Mouse (Mus musculus) erythroid progenitor cell, adult 5-6 weeks (primary cell): ENCODE measurements around the gene Glrx5. TPM values are rescaled to one million over a fixed set of nuclear protein-coding genes. Genes with fewer than 3 reads are reported as not detected.
A peak's percentile ranks its signal among the peaks of the same experiment; 100 is the strongest.

ENCODE experiments used
- ATAC-seq: replicated peaks from 2 replicates; pipeline ENCODE4 v1.8.0; 2016; ENCODE audit warnings: moderate number of reproducible peaks, mild to moderate bottlenecking, moderate TSS enrichment, inconsistent platforms; ENCODE audit not compliant: poor library complexity, low FRiP score, severe bottlenecking
- total RNA-seq, 2 experiments: library from RNA; stranded (forward) in 1 of 2; stranded (reverse) in 1 of 2; fragments of 150-400 nt in 1 of 2; fragments of 186-747, 209-891 nt in 1 of 2; gene quantifications; 2 replicates each; pipeline versions ENCODE4 v1.2.3 to v1.2.4; 2015 to 2017; ENCODE audit warnings: low replicate concordance in 2 of 2

Glrx5 gene
- total RNA-seq, 2 experiments from 2014 or later = 129 to 285 TPM

DNA sequence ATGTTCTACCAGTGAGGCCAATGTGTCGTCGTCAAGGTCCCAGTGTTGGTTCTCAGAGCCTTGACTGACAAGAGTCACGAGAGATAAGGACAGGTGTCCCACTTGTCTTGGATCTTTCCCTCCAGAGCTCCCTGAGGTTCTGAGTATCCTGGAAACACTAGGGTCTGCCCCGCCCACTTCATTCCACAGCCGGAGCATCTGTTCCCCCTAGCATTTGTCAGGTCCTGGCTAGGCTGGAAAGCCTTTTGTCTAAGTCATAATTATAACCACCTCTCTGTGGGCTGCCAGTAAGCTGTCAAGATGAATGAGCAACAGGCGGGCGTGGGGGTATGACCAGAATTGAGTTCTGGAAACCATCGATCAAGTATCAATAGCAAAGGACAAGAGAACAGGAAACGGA is 29.3 kb upstream of the Glrx5 start:
- ATAC-seq = no peak

DNA sequence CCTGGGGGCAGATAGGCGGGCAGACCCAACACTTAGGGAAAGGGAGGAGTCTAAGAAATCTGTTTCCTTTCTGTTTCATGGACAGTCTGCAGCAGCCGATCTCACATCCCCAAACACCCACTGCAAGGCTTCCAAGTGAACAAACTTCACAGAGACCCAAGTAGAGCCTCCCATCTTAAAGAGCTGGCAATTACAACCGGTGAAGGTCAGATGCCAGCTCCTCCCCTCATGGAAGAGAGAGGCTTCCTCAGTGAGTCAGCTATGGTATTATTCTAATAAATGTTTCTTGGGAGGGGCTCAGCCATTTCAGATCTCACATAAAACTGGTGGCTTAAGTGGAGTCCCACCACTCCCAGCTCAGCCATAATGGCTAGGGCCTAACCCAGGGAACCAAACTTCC is 28.8 kb upstream of the Glrx5 start:
- ATAC-seq = no peak

DNA sequence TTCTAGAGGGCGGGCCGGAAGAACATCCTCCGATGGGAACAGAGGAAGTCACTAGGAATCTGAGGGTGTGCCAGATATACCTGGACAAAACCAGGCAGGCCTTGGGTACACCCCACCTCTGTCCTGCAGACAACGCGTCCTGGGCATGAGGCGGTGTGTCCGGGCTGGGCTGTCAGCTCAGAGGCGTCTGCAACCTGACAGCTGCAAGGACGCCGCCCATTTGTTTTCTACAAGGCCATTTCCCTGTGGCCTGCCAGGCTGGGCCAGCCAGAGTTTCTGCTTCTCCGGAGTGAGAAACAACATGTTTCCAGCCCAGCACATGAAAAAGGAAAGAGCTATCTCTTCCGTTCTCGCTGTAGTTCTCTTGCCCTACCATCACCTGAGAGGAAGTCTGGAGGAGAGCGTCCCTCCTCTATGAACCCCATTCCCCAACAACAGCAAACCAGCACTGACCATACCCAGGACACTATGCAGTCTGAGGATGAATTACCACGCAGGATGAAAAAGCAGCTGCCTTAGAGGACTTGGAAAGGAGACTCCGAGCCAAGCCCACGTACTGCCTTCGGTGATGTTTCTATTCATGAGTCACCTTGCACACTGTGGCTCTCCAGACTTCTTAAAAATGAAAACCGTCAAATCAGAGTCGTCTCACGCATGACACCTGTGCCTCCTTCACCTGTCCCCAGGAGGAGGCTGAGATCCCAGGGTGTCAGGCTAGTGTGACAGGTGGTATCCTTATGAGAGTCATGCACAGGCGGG is 27.4 kb upstream of the Glrx5 start:
- ATAC-seq = no peak

DNA sequence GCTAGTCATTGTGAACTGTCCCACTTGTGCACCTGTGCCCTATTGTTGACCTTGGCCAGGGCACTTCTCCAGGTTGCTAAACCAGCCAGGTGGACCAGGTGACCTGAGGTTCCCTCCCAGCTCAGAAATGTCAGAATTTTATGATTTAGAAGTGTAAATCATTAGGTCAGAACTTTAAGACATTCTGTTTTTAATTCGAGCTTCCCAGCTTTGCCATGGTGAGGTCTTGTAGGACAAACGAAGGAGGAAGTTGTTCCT is 26.8 kb upstream of the Glrx5 start:
- no peak for ATAC-seq

DNA sequence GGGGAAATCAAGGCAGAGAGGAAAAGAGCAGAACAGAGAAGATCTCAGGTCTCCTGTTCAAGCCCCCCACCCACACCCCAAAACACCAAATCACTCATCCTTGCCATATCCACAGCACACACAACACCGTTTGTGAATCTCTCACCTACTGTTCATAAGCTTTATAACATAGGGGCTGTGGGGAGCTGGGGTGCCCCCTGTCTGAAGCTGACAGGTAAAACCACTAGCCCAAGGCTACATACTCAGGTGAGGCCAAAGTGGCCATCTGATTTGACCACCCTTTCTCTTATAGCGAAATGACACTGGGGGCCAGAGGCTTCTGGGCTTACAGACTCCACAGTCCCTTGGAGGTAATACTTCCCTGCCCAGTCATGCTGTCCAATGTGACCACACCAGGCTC is 24.3 kb upstream of the Glrx5 start:
- no peak for ATAC-seq

DNA sequence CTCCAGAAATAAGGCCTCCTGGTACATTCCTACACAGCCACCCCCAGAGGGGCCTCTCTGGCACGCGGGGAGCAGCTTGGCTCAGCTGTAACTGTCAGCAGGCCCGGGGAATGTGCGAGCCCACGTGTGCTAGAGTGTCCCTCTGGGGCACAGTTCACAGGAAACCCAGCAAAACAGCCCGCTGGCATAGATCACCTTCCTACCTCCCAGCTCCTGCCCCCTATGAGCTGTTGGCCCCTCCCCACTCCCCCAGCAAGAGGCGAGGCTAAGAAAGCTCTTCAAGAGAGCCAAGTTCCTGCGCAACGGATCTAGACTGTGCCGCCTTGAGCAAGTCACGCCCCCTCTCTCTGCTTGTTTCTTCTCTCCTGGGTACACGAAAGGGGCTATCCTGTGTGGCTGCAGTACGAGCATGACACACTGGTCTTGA is 23.7 kb upstream of the Glrx5 start:
- ATAC-seq = peak; percentile 30

DNA sequence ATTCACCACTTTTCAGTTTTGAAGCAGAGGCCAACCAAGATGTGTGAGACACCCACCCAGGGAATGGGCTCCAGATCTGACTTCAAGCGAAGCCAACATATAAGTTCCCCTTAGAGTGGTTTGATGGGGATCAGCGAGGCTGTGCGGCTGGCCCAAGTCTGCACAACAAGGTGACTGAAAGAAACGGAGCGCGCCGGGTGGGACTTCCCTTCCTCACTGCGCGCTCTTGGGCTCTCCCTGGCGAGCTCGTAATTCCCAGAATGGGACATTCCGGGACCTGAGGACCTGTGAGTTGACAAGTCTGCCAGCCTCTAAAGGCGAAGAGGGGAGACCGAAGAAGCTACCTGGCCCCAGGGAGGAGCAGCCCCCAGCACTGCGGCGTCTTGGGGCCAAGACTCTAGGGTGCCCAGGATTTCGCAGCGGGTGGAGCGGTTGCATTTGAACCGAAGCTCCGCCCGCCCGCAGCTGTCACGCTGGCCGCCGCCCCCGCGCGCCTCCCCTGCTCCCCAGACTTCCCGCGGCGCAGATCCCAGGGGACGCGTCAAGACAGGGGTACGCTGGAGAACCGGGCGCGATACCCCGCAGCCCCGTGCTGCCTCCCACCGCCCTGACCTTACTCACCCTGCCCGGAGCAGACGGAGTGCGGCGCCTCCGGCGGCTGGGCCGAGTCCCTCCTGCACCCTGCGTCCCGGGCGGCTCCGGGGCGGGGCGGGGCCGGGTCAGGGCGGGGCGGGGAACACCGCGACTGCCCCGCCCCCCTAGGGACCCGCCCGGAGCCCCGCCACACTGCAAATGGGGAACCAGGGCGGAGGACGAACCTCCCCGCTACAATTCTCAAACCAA is 22.9 kb upstream of the Glrx5 start, which contains the start of gene Syne3:
Syne3 (minus strand) TSS at position 440 of the 843 bp plus-strand sequence.
- ATAC-seq = peak; percentile 67

DNA sequence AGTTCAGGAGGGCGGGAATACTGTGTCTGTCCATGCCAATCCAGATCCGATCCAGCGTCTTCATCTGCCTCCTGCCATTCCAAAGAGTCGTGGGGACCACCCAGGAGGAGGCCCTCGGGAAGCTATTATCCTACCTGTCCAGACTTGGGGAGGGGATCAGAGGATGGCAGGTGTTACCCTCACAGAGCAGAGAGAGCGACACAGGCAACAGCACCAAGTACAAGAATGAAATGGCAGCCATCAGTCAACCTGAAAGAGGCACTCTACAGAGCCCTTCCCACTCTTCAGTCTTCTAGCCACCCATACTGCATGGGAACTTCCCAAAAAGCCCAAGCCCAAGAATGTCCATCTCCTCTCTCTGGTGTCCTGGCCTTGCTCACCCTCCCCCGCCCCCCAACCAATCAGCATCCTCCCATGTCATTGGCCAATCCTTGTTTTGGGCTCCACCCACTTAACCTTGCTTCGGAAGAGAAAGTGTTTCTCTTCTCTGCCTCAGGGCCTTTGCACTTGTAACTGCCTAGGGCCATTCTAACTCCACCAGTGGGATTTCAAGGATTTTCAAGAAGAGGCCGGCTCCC is 22.2 kb upstream of the Glrx5 start:
- peak; percentile 73 for ATAC-seq

DNA sequence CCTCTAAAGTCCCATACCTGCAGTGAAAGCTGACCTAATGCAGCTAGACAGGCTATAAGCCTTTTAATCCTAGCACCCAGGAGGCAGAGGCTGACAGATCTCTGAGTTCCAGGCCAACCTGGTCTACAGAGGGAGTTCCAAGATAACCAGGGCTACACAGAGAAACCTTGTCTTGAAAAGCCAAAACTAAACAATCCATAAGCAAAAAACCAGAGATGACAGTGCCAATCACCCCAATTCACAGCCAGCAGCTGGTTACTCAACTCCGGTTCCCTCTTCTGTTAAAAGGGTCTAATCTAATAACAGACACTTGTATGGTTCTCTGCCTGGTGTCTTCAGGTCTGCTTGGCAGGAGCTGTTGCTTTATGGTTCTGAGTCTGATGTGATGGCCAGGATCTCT is 20.9 kb upstream of the Glrx5 start:
- no peak for ATAC-seq

DNA sequence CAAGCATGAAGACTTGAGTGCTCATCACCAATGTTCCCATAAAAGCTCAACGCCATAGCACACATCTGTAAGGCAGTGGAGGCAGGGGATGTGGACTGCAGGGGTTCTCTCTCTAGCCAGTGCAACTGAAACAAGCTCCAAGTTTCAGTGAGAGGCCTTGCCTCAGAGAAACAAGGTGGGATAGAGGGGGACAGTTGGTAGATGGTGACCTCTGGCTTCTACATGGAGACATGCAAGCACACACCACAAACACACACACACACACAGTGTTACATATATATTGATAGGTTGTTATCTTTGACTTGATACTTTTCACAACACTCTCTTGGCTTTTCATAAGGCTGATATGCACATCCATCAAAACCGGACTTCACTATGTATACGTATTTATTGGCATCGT is 20.2 kb upstream of the Glrx5 start:
- ATAC-seq = no peak

DNA sequence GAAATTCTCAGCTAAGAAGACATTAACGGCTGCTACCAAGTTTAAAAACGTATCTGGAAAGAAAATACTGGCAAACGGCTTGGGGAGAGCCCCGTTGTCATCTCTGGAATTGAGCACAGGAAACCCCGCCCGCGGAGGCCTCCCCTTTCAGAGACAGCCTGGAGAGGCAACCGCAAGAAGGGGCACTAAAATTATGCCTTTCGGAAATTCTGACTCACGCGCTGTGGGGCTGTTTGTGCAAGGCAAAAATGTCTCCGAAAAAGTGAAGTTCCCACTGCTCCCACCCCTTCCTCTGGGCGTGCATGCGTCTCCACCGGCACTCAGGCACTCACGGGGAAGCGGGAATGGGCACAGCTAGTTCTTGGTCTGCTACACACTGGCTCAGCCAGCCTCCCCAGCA is 19.4 kb upstream of the Glrx5 start:
- no peak for ATAC-seq

DNA sequence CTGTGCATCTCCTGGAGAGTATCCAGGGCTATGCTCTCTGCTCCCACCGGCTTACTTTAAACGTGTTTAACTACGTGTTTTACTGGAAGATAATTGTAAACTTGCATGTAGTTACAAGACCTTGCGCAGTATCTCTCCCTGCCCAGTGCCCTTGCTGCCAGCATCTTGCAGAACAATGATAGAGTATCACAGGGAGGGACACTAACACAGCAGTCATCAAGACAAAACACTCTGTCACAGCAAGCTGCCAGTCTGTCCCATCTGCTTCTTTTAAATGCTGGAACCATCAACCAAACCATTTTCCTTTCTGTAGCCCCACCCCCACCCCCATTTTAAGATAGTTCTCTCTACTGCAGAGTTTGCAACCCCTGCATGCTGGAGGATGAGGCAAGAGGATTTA is 16.3 kb upstream of the Glrx5 start:
- ATAC-seq = no peak

DNA sequence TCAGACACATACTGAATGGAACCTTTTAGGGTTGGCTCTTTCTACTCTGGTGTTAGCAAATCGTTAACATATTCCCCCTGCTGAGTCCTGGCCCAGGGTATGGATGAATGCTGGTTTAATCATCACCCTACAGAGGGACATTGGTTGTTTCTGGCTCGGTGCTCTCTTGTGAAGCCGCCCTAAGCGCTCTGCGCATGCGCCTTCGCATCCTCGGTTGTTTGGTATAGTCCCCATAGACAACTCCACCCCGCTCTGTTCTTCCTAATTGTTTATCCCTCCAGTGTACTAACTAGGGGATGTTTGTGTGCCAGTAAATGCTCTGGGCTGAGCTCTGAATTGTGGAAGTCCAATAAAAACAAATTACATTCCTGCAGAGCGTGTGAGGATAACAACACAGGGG is 15.8 kb upstream of the Glrx5 start:
- no peak for ATAC-seq

DNA sequence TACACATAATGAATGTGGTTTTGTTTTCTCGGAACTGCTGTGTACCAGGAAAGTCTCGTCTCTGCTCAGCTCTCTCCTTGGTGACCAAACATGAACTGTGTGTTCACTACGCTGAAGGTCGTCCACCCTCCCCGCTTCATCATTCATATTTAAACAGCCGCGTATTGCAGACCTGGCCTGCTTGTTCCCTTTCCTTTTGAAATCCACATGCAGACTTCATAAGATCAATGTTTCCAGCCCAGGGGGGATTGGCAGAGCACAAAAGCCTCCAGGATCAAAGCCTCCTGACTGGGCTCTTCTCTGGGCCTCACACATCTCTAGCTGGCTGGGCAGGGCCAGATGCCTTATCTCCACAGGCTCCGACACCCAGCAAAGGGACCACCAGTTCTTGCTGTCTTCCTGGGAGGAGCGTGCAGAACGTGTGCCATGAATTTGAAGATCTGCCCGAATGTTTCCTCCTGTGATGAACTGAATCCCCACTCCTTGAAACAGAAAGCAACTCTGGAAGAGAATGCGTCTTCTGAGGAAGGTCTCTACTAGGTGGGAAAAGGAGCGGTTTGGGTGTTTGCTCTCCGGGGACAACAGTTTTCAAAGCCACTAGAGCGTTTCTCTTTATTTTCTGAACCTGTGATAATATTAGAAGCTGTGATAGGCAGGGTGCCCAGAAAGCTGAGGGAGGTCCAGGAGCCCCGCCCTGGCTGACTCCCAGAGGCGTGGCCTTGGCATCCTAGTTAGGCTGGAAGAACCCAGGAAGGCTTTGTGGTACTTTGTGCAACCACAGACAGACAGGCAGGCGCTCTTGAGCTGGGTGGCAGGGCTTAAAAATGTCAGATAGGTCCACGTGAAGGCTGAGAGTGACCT is 12.9 kb upstream of the Glrx5 start:
- ATAC-seq = peak; percentile 95

DNA sequence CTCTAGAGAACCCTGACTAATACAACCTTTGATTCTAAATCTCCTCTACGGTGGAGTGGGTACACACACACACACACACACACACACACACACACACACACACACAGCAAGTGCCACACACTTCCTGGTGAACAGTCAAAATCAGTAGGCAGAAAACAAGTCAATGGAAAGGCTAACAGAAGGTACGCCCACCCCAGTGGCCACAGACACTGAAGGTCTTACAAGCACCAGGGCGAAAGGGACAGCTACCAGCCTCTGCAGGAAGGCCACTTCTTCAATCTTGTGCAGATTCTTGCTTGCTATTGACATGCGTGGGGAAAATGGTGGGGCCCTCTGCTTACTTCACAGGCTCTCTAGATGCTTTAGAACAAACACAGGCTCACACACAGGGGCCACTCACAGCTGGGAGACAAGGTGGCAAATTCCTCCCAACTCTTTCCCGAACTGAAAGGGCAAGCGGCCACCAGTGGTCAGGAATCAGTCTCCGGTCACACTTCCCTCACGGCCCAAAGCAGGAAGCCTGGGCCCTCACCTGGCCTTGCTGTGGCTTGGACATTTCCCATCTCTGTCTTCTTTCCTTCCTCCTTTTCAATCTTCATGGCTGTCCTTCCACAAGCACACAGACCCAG is 10.9 kb upstream of the Glrx5 start:
- no peak for ATAC-seq

DNA sequence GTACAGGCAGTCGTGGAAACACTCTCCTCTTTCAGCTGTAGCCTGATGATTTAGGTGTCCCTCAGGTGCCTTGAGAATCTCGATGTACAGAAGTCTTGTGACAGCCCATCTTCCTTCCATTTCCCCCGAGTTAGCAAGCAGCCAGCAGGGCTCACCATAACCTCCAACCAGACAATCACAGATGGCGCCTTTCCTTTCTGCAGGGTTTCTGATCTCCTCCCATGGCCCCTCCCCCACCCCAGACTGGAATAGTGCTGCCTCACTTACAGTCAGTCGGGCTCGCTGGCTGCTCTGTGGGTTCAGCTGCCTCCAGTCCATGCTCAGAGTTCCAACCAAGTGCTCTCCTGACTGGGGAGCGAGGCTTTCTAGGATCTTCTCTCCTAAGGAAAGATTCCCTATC is 10.3 kb upstream of the Glrx5 start:
- no peak for ATAC-seq

DNA sequence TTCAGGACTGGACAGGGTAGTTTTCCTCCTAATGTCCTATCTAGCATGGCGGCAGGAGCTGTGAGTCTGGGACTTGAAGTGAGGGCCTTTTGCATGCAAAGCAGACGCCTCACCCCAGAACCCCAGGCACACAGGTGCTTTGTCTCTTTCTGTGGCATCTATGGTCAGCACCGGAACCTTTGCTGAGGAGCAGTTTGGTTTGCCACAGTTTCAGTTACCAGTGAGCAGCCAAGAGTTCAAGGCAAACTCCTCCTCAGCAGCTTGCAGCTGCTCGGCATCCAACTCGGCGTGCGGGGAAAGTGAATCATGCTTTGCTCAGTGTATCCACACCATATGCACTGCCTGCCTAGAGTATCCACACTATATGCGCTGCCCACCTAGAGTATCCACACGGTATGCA is 9.7 kb upstream of the Glrx5 start:
- no peak for ATAC-seq

DNA sequence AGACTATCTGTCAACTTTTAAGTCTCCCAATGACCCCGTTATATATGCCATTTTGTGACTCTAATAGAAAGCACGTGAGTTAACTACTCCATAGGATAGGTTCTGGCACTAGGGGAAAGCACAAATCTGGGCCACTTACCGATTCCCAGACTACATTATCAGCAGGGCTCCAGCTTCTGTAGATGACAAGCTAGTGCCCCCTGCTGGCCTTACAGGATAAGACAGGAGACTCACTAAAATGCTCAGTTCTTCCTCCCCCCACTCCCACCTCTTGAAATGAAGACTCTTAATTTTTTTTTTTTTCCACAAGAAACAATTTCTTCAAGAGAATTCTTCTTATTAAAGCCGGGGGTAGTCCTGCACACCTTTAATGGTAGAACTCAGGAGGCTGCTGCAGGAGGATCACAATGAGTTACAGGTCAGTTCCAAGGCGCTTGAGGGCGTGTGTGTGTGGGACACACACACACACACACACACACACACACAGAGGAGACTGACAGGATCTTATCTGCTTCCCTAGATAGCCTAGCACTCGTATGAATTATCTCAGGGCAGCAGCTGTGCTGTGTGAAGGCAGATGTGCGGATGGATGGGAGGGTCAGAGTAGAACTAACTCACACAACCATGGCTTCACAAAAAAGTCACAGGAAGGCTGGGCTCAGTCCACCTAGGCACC is 7.1 kb upstream of the Glrx5 start:
- peak; percentile 75 for ATAC-seq

DNA sequence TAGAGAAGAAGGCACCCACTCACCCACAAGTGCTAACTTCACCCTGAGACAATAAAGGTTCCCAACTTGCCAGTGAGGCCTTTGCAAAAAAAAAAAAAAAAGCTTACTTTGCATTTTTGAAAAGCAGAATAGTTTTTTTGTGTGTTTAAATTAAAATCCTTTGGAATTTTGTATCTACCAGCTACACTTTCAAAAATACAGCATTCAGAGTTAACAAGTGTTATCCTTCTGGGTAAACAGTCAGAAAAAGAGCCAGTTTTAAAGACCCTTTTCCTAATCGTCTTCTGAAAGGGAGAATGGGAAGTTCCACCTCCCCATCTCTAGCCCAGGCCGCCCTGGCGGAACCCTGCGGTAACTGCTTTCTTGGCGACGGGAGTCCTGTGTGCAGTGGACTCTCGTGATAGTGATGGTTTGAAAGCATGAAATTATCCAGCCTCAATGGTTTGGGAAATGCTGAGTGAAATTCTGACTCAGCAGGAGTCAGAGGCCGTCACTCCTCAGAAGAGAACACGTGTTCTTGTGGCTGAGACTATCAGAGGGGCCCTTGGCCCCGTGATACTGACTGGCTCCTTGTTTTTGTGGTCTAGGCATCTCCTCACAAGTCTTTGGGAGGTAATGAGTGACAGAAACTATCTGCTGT is 6.4 kb upstream of the Glrx5 start:
- peak; percentile 62 for ATAC-seq
